Mouse (Mus musculus) left cerebral cortex, adult 2 months (tissue): ENCODE measurements around the gene Fnip1. TPM values are rescaled to one million over a fixed set of nuclear protein-coding genes. Genes with fewer than 3 reads are reported as not detected.

Source experiments
- DNase-seq, 2 experiments: peaks; one replicate each; pipeline ENCODE4 v3.0.0; 2021 to 2022; ENCODE audit warnings: low spot score in 2 of 2, mixed read lengths in 1 of 2; ENCODE audit errors: extremely low spot score in 1 of 2
- H3K27ac ChIP-seq: fragments of 200-600 bp; 2 replicates; pipeline ENCODE4 v1.8.1; 2022
- H3K4me3 ChIP-seq: fragments of 200-600 bp; 2 replicates; pipeline ENCODE4 v1.8.1; 2022
- CTCF ChIP-seq: fragments of 200-600 bp; IDR thresholded peaks from 2 replicates; pipeline ENCODE4 v1.8.1; 2022; ENCODE audit warnings: antibody characterized with exemption, mild to moderate bottlenecking, moderate library complexity
- intact Hi-C: fragments of 180-260 bp; cut with DNase I; formaldehyde crosslinking; loops from one replicate; pipeline ENCODE4 v1.15.1; 2025
- total RNA-seq, 2 experiments: library from RNA; stranded (reverse); gene quantifications; 2 replicates each; pipeline ENCODE4 v1.2.3; 2021

The Fnip1 gene
- total RNA-seq, 2 experiments from 2014 or later = 36.3 to 38.3 TPM

- no peak for TF ChIP-seq CTCF
- intact Hi-C loops = loop anchor here (10.0 kb wide), 1 partner anchor 341 kb away; the partner anchor contains the start of genes Hint1 and Lyrm7
- no peak for DNase-seq
- H3K27ac ChIP-seq = no peak overlapping the region
- peak overlapping the region; percentile 91 for H3K4me3 ChIP-seq
Measured at GRCm38 (mm10) chr11:54523431-54524001, 85.5 kb downstream of the Fnip1 start.

DNA sequence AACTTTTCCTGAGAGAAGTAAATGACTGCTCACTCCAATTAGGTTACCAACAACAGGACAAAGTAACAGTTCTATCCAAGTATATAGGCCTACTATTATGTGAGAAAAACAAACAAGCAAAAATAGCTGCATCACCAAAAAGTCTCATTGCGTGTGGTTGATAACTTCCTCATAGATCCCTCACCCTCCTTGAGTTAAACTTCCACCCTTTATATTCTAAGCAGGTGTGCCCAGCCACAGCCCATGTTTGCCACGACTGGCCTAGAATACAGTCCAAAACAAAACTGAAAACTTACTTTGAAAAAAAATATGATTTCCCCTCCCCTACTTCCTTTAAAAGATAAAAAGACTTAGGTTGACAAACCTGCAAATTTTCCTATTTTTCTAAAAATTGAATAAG is 90.0 kb downstream of the Fnip1 start:
- intact Hi-C loops = loop anchor here (10.0 kb wide), 1 partner anchor 337 kb away; the partner anchor contains the start of genes Hint1 and Lyrm7
- no peak overlapping the region for H3K4me3 ChIP-seq
- no peak overlapping the region for H3K27ac ChIP-seq
- DNase-seq = no peak
- no peak for TF ChIP-seq CTCF

DNA sequence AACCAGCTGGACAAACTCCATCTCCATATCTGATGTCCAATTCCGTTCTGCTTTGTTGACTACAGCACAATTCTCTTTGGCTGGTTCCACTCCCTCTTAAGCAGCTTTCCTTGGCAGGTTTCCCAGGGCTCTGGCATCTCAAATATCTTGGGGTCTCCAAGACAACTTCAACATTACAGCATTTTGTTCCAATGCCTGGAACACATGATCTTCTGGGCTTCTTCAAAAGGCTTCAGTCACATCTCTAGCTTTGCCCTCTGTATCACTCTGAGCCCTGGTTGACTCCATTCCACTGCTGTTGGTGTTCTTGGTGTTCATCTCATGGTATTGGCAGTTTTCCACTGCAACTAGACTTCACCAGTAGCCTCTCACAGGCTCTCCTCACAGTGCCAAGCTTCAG is 92.4 kb downstream of the Fnip1 start:
- no peak for TF ChIP-seq CTCF
- intact Hi-C loops = loop anchor here (5.0 to 10.0 kb wide), 2 partner anchors 173 to 406 kb away; no protein-coding TSS in a partner anchor
- Histone ChIP-seq H3K27ac (no peak overlapping the region), H3K4me3 (no peak overlapping the region)
- DNase-seq = no peak

DNA sequence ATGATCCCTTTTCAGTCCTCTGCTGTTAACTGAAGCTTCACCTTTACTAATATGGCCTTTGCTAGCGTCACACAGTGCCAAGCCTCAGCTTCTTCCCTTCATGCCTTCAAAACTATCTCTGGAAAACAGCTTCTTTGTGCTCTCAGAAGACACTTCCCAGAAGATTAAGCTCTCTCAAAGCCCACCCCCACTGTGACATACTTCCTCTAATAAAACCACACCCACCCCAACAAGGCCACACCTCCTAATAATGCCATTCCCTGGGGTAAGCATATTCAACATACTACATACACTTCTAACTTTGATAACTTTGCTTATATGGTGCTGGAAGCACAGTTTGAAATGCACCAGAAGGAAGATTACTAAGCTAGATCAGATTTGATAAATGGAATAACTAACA is 92.9 kb downstream of the Fnip1 start:
- intact Hi-C loops = loop anchor here (5.0 to 10.0 kb wide), 2 partner anchors 174 to 406 kb away; no protein-coding TSS in a partner anchor
- TF ChIP-seq CTCF = no peak

GRCm38 (mm10) chr11:54533834-54534233 is 95.8 kb downstream of the Fnip1 start:
- Histone ChIP-seq H3K4me3 (no peak overlapping the region), H3K27ac (no peak overlapping the region)
- intact Hi-C loops = loop anchor here (2.0 to 10.0 kb wide), 3 partner anchors 177 to 409 kb away; no protein-coding TSS in a partner anchor
- DNase-seq = no peak
- no peak for TF ChIP-seq CTCF

More for the DNA sequence above, 92.9 kb downstream of the Fnip1 start:
- Histone ChIP-seq H3K4me3 (no peak overlapping the region), H3K27ac (no peak overlapping the region)
- no peak for DNase-seq

DNA sequence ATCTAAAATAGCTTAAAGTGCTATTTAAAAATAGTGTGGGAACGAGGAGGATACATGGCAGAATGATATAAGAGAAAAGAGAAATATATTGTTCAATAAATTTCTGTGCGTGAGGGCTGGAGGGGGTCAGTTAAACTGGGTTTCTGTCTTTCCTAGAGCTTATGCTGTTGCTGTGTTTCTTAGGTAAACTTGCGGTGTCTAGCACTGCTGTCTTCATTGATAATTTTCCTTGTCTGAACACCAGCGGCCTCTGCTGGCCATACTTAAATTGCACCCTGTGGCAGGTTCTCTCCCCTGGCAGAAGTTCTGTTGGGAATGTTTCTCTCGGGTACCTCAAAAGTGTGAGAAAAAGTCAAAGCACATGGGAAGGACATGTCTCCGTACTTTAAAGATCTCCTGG is 96.9 kb downstream of the Fnip1 start:
- peak; percentile 90 for TF ChIP-seq CTCF
- H3K27ac ChIP-seq = no peak overlapping the region
- peak; percentile 60 to 80 for DNase-seq
- intact Hi-C loops = loop anchor here (2.0 to 10.0 kb wide), 3 partner anchors 178 to 410 kb away; no protein-coding TSS in a partner anchor
- H3K4me3 ChIP-seq = no peak overlapping the region

GRCm38 (mm10) chr11:54539031-54539430 is 101.0 kb downstream of the Fnip1 start:
- DNase-seq = no peak
- Histone ChIP-seq H3K27ac (no peak overlapping the region), H3K4me3 (no peak overlapping the region)
- TF ChIP-seq CTCF = no peak
- intact Hi-C loops = loop anchor here (10.0 kb wide), 1 partner anchor 414 kb away; no protein-coding TSS in a partner anchor

- no peak overlapping the region for H3K4me3 ChIP-seq
- H3K27ac ChIP-seq = no peak overlapping the region
- DNase-seq = no peak
- TF ChIP-seq CTCF = no peak
- intact Hi-C loops = loop anchor here (10.0 kb wide), 1 partner anchor 415 kb away; no protein-coding TSS in a partner anchor
Measured at GRCm38 (mm10) chr11:54539486-54539885, 101.5 kb downstream of the Fnip1 start.

DNA sequence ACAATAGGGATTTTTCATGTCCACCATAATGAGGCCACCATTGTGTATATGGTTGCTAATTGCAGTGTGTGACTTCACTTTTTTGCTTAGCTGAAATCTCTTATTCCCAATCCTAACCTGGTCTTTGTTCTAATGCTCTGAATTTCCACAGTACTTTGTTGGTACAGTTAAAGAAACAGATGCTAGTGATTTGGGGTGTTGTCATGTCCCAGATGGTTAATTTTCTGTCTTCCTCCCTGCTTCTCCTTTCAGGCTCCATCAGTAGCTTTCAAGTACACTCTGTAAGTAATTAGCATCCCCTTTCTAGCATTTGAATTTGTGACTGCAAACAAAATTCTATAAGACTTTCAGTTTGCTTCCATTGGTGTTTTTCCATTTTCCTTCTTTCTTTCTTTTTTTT is 102.3 kb downstream of the Fnip1 start:
- no peak for DNase-seq
- Histone ChIP-seq H3K4me3 (no peak overlapping the region), H3K27ac (no peak overlapping the region)
- TF ChIP-seq CTCF = no peak
- intact Hi-C loops = no loop called here

- Histone ChIP-seq H3K4me3 (no peak overlapping the region), H3K27ac (no peak overlapping the region)
- TF ChIP-seq CTCF = no peak
- intact Hi-C loops = no loop called here
- DNase-seq = no peak
Measured at GRCm38 (mm10) chr11:54542414-54542813, 104.4 kb downstream of the Fnip1 start.

- DNase-seq = no peak
- H3K27ac ChIP-seq = no peak overlapping the region
- intact Hi-C loops = no loop called here
- no peak for TF ChIP-seq CTCF
- H3K4me3 ChIP-seq = no peak overlapping the region
Measured at GRCm38 (mm10) chr11:54554970-54555369, 117.0 kb downstream of the Fnip1 start.

- H3K4me3 ChIP-seq = no peak overlapping the region
- DNase-seq = no peak
- H3K27ac ChIP-seq = no peak overlapping the region
- peak; percentile 51 for TF ChIP-seq CTCF
- intact Hi-C loops = no loop called here
Measured at GRCm38 (mm10) chr11:54562761-54563160, 124.8 kb downstream of the Fnip1 start.

Other genes with a start within 250 kb of the Fnip1 start
- gene Csf2, start 188.5 kb upstream of the Fnip1 start, total RNA-seq = not detected
- not detected for gene Il3, start 170.9 kb upstream of the Fnip1 start, total RNA-seq
- 100 to 1,000 TPM; 200 to 201 TPM for gene Acsl6, start 134.4 kb upstream of the Fnip1 start, total RNA-seq
- not detected for gene Meikin, start 67.5 kb upstream of the Fnip1 start, total RNA-seq
- 10 to 100 TPM; 36.9 to 37.8 TPM for gene Rapgef6, start 84.6 kb downstream of the Fnip1 start, total RNA-seq